Mouse (Mus musculus) adipocyte (in vitro differentiated cells): ENCODE results near the gene Cend1.

ENCODE experiments used
- DNase-seq: peaks from one replicate; pipeline ENCODE4 v3.0.0-alpha.2; 2016; ENCODE audit warnings: low spot score

Cend1 gene

GRCm38 (mm10) chr7:141429310-141429709 lies at the start of gene Cend1:
TSS of gene Cend1 (minus strand) at chr7:141429491.
- DNase-seq = no peak

- DNase-seq = no peak
Measured at GRCm38 (mm10) chr7:141478270-141478748, 49.0 kb upstream of the Cend1 start.

GRCm38 (mm10) chr7:141477578-141478269 lies 48.4 kb upstream of the Cend1 start:
- DNase-seq = no peak

GRCm38 (mm10) chr7:141476981-141477370 lies 47.7 kb upstream of the Cend1 start:
- DNase-seq = no peak

GRCm38 (mm10) chr7:141476226-141476980 lies 47.1 kb upstream of the Cend1 start:
- DNase-seq = peak; percentile 83

- peak; percentile 33 for DNase-seq
Measured at GRCm38 (mm10) chr7:141475805-141476158, 46.5 kb upstream of the Cend1 start.

GRCm38 (mm10) chr7:141475011-141475804 lies 45.9 kb upstream of the Cend1 start, which contains the start of the genes Polr2l and Tspan4:
TSS of gene Polr2l (minus strand) at chr7:141475132.
TSS of gene Tspan4 (plus strand) at chr7:141475240.
- peak; percentile 77 for DNase-seq

- DNase-seq = no peak
Measured at GRCm38 (mm10) chr7:141474160-141474559, 44.9 kb upstream of the Cend1 start.

- no peak for DNase-seq
Measured at GRCm38 (mm10) chr7:141472763-141473162, 43.5 kb upstream of the Cend1 start.

- DNase-seq = peak; percentile 77
Measured at GRCm38 (mm10) chr7:141472226-141472625, 42.9 kb upstream of the Cend1 start.

GRCm38 (mm10) chr7:141471236-141471635 lies 41.9 kb upstream of the Cend1 start:
- no peak for DNase-seq

- no peak for DNase-seq
Measured at GRCm38 (mm10) chr7:141470637-141470944, 41.3 kb upstream of the Cend1 start.

- DNase-seq = no peak
Measured at GRCm38 (mm10) chr7:141469901-141470636, 40.8 kb upstream of the Cend1 start.

- DNase-seq = no peak
Measured at GRCm38 (mm10) chr7:141469352-141469751, 40.1 kb upstream of the Cend1 start.

GRCm38 (mm10) chr7:141468522-141469211 lies 39.4 kb upstream of the Cend1 start:
- DNase-seq = peak; percentile 85

GRCm38 (mm10) chr7:141468164-141468521 lies 38.9 kb upstream of the Cend1 start:
- DNase-seq = peak; percentile 63

- peak; percentile 86 for DNase-seq
Measured at GRCm38 (mm10) chr7:141467230-141468030, 38.1 kb upstream of the Cend1 start, which contains the start of gene Cd151. TSS of gene Cd151 (plus strand) at chr7:141467392.

GRCm38 (mm10) chr7:141466607-141467148 lies 37.4 kb upstream of the Cend1 start:
- no peak for DNase-seq

GRCm38 (mm10) chr7:141466045-141466394 lies 36.7 kb upstream of the Cend1 start:
- peak; percentile 63 for DNase-seq

GRCm38 (mm10) chr7:141465388-141466044 lies 36.2 kb upstream of the Cend1 start:
- peak; percentile 56 for DNase-seq
